Mouse (Mus musculus): ENCODE data around the gene Hnrnpa3. TPM values are rescaled to one million over a fixed set of nuclear protein-coding genes. Genes with fewer than 3 reads are reported as not detected.
"Not testable (repeated sequence)": the region's sequence is repeated elsewhere in the genome, so short reads cannot be mapped to it uniquely, and the experiment has no call there.

Gene Hnrnpa3
- polyA plus RNA-seq, 1 experiment from 2014 or later, result 236 TPM

DNA sequence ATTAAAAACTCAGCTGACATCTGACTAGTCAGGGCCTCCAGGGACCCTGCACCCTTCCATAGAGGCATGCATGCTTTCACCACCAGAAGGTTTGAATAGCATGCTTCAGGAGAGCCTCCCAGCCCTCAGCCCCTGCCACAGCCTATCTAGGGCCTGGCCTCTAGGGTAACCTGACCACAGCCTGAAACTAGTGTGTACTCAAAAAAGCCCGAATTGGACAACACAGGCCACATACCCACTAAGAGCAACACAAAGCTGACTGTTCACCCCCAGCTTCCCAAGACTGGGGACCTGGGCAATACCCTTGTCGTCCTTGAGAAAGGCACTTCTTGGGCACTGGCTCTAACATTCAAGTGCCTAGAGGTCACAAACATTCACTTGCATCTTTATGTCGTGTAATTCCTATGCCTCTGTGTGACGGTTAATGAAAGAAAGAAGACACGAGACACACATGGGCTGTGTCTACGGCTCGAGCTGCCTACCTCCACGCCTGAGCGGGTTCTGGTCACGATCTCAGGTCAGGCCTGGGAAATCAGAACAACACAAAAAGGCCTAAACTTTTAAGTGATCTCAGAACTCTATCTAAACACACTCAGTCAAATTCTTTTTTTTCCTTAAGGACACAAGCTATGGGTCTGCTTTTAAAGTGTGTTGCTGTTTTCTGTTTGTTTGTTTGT, 30.6 kb downstream of the Hnrnpa3 start:
- Histone ChIP-seq H3K4me3 (no peak overlapping the region), H3K27me3 (ENCODE audit: insufficient read depth, poor library complexity, severe bottlenecking) (no peaks in the 10 kb centered on the region), H3K4me1 (replicated peaks) (peaks cover 15% of the 10 kb centered on the region), H3K9me3 (no peaks in the 10 kb centered on the region), H3K36me3 (no peaks in the 10 kb centered on the region), H3K27ac (no peak overlapping the region)
- 71% methylated on average over 10 of the region's 10 CpGs for WGBS
- no peak for DNase-seq (ENCODE audit: low spot score)

DNA sequence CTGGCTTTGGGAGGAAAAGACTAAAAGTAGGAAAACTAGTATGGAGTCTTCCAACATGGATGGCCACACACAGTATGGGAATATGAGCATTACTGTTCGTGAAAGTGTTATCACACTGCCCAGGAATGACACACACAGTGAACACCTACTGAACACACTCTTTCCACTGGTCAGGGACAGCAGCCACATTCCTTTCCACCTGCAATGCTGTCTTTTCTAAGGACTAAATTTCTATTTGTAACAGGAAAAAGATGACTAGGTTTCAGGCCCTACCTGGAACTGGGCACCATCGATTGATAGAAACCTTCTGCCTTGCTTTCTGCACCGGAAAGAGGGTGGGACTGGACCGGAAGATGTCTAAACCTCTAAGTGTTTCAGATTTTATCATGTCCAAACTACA, 31.6 kb downstream of the Hnrnpa3 start:
- Histone ChIP-seq H3K27ac (no peak overlapping the region), H3K36me3 (no peaks in the 10 kb centered on the region), H3K4me1 (replicated peaks) (peaks cover 16% of the 10 kb centered on the region), H3K4me3 (no peak overlapping the region), H3K27me3 (ENCODE audit: insufficient read depth, poor library complexity, severe bottlenecking) (no peaks in the 10 kb centered on the region), H3K9me3 (no peaks in the 10 kb centered on the region)
- 95% methylated on average over 4 of the region's 4 CpGs for WGBS
- no peak for DNase-seq (ENCODE audit: low spot score)

DNA sequence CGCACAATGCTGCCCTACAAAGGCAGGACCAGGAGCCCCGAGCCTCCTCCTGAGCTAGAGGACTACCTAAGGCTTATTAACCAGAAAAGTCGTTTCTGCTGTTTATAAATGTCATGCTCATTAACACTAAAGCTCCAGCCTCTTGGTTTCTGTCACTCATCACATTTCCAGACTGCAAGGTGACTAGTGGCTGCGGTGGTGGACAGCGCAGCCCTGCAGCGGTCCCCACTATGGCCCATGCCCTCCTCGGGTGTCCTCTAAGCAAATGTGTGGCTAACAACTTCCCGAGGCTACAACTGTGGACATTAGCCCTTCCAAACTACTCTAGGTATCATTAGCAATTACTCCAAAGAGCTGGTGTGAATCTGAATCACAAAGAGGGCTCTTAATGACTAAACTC, 32.3 kb downstream of the Hnrnpa3 start:
- H3K36me3 ChIP-seq, result no peaks in the 10 kb centered on the region
- 85% methylated on average over 8 of the region's 8 CpGs for WGBS
- no peaks in the 10 kb centered on the region for H3K9me3 ChIP-seq
- H3K27me3 ChIP-seq (ENCODE audit: insufficient read depth, poor library complexity, severe bottlenecking), result no peaks in the 10 kb centered on the region
- H3K27ac ChIP-seq, result no peak overlapping the region
- no peak overlapping the region for H3K4me3 ChIP-seq
- peaks cover 20% of the 10 kb centered on the region for H3K4me1 ChIP-seq (replicated peaks)
- no peak for DNase-seq (ENCODE audit: low spot score)

DNA sequence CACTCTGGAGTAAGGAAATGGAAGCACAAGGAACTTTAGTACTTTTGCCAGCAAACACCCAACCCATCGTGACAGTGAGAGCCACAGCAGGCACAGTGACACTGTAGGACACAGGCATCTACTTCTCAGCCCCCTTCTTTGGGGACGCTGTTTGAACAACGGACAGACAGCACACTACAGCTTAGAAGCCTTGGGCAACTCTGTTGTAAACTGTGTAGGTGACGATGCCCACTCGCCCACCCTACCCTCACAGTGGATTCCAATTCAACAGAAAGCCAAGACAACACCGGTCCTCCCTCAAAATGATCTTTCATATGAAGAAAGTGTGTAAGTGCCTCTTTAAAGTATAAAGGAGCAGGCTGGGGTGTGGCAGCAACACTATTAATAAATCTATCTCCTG, 33.3 kb downstream of the Hnrnpa3 start:
- Histone ChIP-seq H3K36me3 (no peaks in the 10 kb centered on the region), H3K4me3 (no peak overlapping the region), H3K27me3 (ENCODE audit: insufficient read depth, poor library complexity, severe bottlenecking) (no peaks in the 10 kb centered on the region), H3K4me1 (replicated peaks) (peaks cover 29% of the 10 kb centered on the region), H3K27ac (no peak overlapping the region), H3K9me3 (no peaks in the 10 kb centered on the region)
- WGBS, result 86% methylated on average over 6 of the region's 6 CpGs
- no peak for DNase-seq (ENCODE audit: low spot score)

DNA sequence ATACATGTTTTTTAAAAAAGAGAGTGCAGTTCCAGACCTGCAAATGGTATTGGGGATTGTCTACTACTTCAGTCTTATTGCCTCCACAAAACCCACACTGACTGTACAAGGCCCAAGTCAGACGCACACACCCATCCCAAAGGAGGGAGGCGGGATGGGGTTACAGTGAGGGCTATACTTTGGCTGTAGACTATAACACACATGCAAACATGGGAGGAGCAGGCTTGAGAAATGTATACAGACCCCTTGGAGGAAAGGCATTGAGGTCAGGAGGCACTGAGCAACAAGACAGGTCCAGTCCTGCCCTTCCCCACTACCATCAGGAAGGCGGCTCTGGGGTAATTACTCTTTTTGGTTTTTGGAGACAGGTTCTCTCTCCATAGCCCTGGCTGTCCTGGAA, 35.9 kb downstream of the Hnrnpa3 start:
- DNase-seq (ENCODE audit: low spot score); H3K4me3 ChIP-seq; H3K9me3 ChIP-seq; H3K27ac ChIP-seq; H3K36me3 ChIP-seq; H3K27me3 ChIP-seq (ENCODE audit: insufficient read depth, poor library complexity, severe bottlenecking): not testable (repeated sequence)
- 93% methylated on average over 3 of the region's 3 CpGs for WGBS
- H3K4me1 ChIP-seq (replicated peaks), result peaks cover 32% of the 10 kb centered on the region

DNA sequence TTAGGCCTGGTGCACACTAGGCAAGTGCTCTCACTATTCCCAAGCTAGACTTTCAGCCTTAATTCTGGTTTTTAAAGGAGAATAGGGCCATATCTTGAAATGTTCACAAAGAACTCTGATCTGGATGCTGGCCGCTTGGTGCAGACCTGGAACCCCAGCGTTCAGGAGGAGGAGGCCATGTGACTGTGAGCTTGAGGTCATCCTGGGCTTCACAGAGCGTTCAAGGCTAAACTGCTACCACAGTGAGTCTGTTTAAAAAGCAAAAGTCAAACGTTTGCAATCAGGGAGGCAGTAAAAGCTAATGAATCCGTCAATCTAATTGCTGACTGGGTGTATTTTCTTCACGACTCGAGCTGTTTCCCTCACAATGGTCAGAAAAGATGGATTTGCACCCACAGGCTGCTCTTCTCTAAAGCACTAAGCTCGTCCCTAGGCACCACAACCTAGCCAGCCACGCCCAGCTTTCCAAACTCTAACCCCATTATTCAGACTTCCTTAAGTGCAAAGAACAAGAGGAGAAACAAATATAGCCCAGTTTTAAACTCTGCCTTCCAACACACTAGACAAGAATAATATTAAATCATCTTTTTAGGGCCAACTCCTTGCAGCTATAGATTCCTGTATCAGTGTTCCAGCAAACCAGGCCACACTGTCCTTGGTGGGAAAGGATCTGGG, 36.8 kb downstream of the Hnrnpa3 start:
- no peaks in the 10 kb centered on the region for H3K36me3 ChIP-seq
- DNase-seq (ENCODE audit: low spot score), result no peak
- no peak overlapping the region for H3K27ac ChIP-seq
- peaks cover 36% of the 10 kb centered on the region for H3K4me1 ChIP-seq (replicated peaks)
- H3K9me3 ChIP-seq, result no peaks in the 10 kb centered on the region
- WGBS, result 67% methylated on average over 9 of the region's 9 CpGs
- no peaks in the 10 kb centered on the region for H3K27me3 ChIP-seq (ENCODE audit: insufficient read depth, poor library complexity, severe bottlenecking)
- no peak overlapping the region for H3K4me3 ChIP-seq

DNA sequence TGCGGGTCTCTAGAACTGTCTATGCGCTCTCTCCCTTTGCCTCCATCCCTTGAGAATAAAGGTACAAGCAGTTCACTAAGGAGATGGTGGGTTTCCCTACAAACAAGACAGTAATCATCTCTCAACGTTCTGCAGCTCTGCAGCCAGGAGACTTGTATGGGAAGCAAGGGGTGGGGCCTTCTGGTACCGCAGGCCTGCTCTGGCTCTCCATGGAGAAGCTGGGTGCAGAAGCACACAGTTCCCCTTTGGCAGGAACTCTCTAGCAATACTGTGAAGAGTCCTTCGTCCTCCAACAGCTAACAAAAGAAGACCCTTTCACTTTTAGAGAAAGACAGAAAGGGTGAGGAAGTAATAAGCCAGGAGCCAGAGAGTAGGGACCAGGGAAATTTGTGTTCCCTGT, 37.3 kb downstream of the Hnrnpa3 start:
- Histone ChIP-seq H3K27ac (no peak overlapping the region; the same call in 1 of the 2 replicates), H3K4me3 (no peak overlapping the region), H3K4me1 (replicated peaks) (peaks cover 38% of the 10 kb centered on the region), H3K9me3 (no peaks in the 10 kb centered on the region), H3K36me3 (no peaks in the 10 kb centered on the region), H3K27me3 (ENCODE audit: insufficient read depth, poor library complexity, severe bottlenecking) (no peaks in the 10 kb centered on the region)
- DNase-seq (ENCODE audit: low spot score), result no peak
- 77% methylated on average over 5 of the region's 5 CpGs for WGBS

DNA sequence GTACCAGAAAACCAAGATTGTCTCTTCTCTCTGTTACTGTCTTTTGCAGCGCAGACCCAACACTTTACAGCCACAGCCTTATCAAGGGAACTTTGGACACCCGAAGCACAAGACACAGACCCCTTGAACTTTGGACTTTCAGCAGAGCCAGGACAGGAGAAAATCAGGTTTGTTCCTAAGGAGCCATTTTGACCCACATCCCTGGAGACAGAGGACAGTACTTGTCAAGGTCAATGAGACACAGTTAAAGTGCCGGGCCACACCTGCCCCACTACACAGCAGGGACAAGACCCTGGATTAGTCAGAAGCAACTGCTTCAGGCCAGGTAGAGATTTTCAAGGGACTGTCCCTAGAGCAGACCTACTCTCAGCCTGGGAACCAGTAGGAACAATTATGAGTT, 38.2 kb downstream of the Hnrnpa3 start:
- WGBS, result 91% methylated on average over 3 of the region's 3 CpGs
- Histone ChIP-seq H3K4me3 (no peak overlapping the region), H3K36me3 (no peaks in the 10 kb centered on the region), H3K27me3 (ENCODE audit: insufficient read depth, poor library complexity, severe bottlenecking) (no peaks in the 10 kb centered on the region), H3K4me1 (replicated peaks) (peaks cover 46% of the 10 kb centered on the region), H3K9me3 (no peaks in the 10 kb centered on the region), H3K27ac (no peak overlapping the region)
- DNase-seq (ENCODE audit: low spot score), result no peak

DNA sequence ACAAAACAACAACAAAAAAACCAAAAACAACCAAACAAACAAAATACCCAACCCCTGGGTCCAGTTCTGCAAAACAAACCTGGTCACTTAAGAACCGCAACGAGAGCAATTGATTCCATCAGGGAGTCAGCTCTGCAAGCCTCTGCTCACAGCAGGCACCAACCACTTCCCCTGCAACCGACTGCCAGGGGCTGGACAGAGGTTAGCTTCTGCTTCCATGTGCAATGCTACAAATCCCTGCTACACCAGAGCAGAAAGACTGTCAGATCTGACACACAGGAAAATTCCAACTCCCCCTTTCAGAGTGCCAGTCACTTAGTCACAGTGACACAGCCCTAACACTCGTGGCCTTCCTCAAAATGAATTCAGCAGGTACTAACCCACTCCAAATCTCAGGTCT, 38.9 kb downstream of the Hnrnpa3 start:
- Histone ChIP-seq H3K27ac (no peak overlapping the region), H3K9me3 (no peaks in the 10 kb centered on the region), H3K27me3 (ENCODE audit: insufficient read depth, poor library complexity, severe bottlenecking) (no peaks in the 10 kb centered on the region), H3K36me3 (no peaks in the 10 kb centered on the region), H3K4me3 (no peak overlapping the region), H3K4me1 (replicated peaks) (peaks cover 53% of the 10 kb centered on the region)
- 31% methylated on average over 4 of the region's 4 CpGs for WGBS
- no peak for DNase-seq (ENCODE audit: low spot score)

DNA sequence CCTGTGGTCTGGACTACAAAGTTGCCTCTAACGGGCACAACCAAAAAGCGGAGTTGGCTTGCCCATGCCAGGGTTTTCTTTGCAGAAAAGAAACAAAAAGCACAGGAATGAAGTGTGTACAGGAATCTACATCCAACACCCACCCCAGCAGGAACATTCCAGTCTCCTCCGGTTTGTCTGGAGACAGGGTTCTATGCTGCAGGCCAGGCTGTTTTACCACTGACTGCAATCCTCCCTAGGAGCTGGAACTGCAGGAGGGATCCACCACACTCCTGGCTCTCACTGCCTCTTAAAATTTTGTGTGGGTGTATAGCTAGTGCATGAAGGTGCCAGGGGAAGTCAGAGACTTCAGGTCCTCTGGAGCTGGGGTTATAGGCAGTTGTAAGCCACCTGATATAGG, 39.8 kb downstream of the Hnrnpa3 start:
- no peak overlapping the region for H3K4me3 ChIP-seq
- no peaks in the 10 kb centered on the region for H3K27me3 ChIP-seq (ENCODE audit: insufficient read depth, poor library complexity, severe bottlenecking)
- H3K36me3 ChIP-seq, result no peaks in the 10 kb centered on the region
- H3K27ac ChIP-seq, result no peak overlapping the region
- H3K9me3 ChIP-seq, result no peaks in the 10 kb centered on the region
- DNase-seq (ENCODE audit: low spot score), result no peak
- WGBS, result 82% methylated on average over 3 of the region's 3 CpGs
- H3K4me1 ChIP-seq (replicated peaks), result peaks cover 53% of the 10 kb centered on the region

DNA sequence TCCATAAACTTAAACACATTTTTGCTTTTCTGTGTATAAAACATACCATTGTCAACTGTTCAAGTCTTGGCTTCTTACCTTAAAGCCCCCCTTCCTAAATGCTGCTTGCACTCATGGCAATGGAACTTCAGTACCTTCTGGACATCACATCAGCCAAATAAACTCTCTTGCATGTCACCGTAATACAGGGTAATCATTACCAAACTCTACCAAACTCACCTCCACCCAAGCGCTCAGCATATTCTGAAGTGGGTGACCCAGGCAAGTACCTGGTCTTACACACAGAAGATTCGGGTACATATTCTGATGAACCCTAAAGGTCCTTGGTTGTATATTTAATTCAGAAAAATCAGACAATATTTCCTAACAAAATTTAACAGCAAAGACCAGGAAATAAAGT, 41.5 kb downstream of the Hnrnpa3 start:
- 92% methylated on average over 3 of the region's 3 CpGs for WGBS
- H3K9me3 ChIP-seq, result no peaks in the 10 kb centered on the region
- H3K27me3 ChIP-seq (ENCODE audit: insufficient read depth, poor library complexity, severe bottlenecking), result no peaks in the 10 kb centered on the region
- H3K27ac ChIP-seq, result no peak overlapping the region
- no peak overlapping the region for H3K4me3 ChIP-seq
- DNase-seq (ENCODE audit: low spot score), result no peak
- no peaks in the 10 kb centered on the region for H3K36me3 ChIP-seq
- peaks cover 69% of the 10 kb centered on the region for H3K4me1 ChIP-seq (replicated peaks)

DNA sequence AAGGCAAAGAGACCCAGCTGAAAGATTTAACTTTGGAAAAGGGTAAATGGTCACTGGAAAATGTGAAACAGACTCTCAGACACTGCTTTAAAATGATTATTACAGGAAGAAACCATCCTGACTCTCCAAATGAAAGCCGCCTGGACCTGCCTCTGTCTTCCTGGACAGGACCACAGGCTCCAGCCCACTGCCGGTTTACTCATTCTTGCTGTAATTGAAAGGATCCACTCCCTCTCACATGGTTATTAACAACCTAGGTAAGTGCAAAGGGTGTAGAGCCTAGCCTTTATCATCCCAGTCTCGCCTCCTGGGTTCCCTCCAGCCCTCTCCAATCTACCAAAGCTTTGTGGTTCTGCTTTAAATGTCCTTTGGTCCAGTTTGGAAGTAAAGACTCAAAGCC, 42.1 kb downstream of the Hnrnpa3 start:
- WGBS, result 75% methylated on average over 3 of the region's 3 CpGs
- Histone ChIP-seq H3K4me3 (no peak overlapping the region), H3K4me1 (replicated peaks) (peaks cover 68% of the 10 kb centered on the region), H3K9me3 (no peaks in the 10 kb centered on the region), H3K36me3 (no peaks in the 10 kb centered on the region), H3K27ac (no peak overlapping the region), H3K27me3 (ENCODE audit: insufficient read depth, poor library complexity, severe bottlenecking) (no peaks in the 10 kb centered on the region)
- DNase-seq (ENCODE audit: low spot score), result no peak

DNA sequence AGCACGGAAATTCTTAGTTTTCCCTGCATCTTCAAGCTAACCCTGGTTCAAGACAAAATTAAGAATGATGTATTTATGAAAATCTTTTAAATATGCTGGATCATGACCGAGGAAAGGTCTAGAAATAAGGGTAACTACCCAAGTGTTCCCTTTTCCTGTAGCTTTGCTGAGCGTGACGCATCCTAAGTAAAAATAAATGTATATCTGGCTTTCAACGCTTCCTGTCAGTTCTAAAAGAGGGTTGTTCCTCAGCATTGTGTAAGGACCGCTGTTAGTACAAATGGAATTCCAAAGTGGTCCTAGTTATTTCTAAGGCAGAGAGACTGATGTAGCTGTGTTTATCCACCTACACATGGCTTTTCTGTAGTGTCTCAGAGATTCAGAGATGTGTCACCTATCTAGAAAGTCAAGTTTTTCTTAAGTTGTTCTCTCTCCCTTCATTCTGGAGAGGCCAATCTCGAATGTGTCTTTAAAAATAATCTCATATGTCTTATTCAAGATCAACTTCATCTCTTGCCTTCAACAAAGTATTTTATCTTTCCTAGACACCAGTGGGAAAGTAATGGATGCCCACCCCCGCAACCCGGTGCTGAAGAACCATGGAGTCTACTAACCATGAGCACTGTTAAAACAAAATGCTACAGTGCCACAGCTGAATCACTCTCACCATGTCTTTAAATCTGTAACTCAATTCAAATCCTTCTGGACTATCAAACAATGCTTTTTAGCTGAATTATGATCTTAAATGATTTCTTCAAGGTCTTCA, 42.9 kb downstream of the Hnrnpa3 start:
- WGBS, result 88% methylated on average over 9 of the region's 9 CpGs
- no peaks in the 10 kb centered on the region for H3K27me3 ChIP-seq (ENCODE audit: insufficient read depth, poor library complexity, severe bottlenecking)
- no peak for DNase-seq (ENCODE audit: low spot score)
- no peaks in the 10 kb centered on the region for H3K9me3 ChIP-seq
- H3K36me3 ChIP-seq, result no peaks in the 10 kb centered on the region
- peaks cover 68% of the 10 kb centered on the region for H3K4me1 ChIP-seq (replicated peaks)
- peak overlapping the region; percentile 77 for H3K4me3 ChIP-seq
- peak overlapping the region; percentile 97; the same call in 1 of the 2 replicates for H3K27ac ChIP-seq
